Mouse (Mus musculus): ENCODE data around the gene Tmem208. TPM values are rescaled to one million over a fixed set of nuclear protein-coding genes. Genes with fewer than 3 reads are reported as not detected.

Gene Tmem208
- 128 and 151 TPM in 2 replicates for polyA plus RNA-seq (2015; fragmentation: Nextera tagmentation; extraction: Ambion mirVana)

GRCm38 (mm10) chr8:105326141-105326672 is at the start of gene Tmem208, which contains the start of gene Lrrc29:
Gene Tmem208, plus strand, starts transcription at chr8:105326354.
Gene Lrrc29, minus strand, starts transcription at chr8:105326278.
- Histone ChIP-seq H3K27me3 (replicated peaks) (no peaks in the 10 kb centered on the region), H3K4me1 (replicated peaks) (peaks cover 22% of the 10 kb centered on the region), H3K4me2 (replicated peaks) (peak within 1 kb of the TSS; percentile 74), H3K27ac (peak within 1 kb of the TSS; percentile 86), H3K4me3 (replicated peaks) (peak within 1 kb of the TSS; percentile 68), H3K9me3 (no peaks in the 10 kb centered on the region), H3K9ac (peak within 1 kb of the TSS; percentile 79), H3K36me3 (peaks cover 31% of the 10 kb centered on the region)
- WGBS = under 1% methylated on average over 36 of the region's 36 CpGs
- peak; percentile 94 for ATAC-seq

- Histone ChIP-seq H3K4me3 (replicated peaks) (peak overlapping the region; percentile 15), H3K36me3 (no peaks in the 10 kb centered on the region), H3K27me3 (replicated peaks) (peaks cover 59% of the 10 kb centered on the region), H3K27ac (no peak overlapping the region), H3K9me3 (no peaks in the 10 kb centered on the region), H3K9ac (no peak overlapping the region), H3K4me2 (replicated peaks) (peak overlapping the region; percentile 63), H3K4me1 (replicated peaks) (peaks cover 22% of the 10 kb centered on the region)
- 3% methylated on average over 28 of the region's 28 CpGs for WGBS
- peak; percentile 63 for ATAC-seq
These were observed 47.2 kb upstream of the Tmem208 start for GRCm38 (mm10) chr8:105278911-105279334.

- H3K27ac ChIP-seq = no peak overlapping the region
- H3K4me2 ChIP-seq (replicated peaks) = no peak overlapping the region
- H3K36me3 ChIP-seq = no peaks in the 10 kb centered on the region
- ATAC-seq = no peak
- peaks cover 43% of the 10 kb centered on the region for H3K27me3 ChIP-seq (replicated peaks)
- no peak overlapping the region for H3K4me3 ChIP-seq (replicated peaks)
- WGBS = 72% methylated on average over 3 of the region's 3 CpGs
- peaks cover 19% of the 10 kb centered on the region for H3K4me1 ChIP-seq (replicated peaks)
- H3K9ac ChIP-seq = no peak overlapping the region
- no peaks in the 10 kb centered on the region for H3K9me3 ChIP-seq
These were observed 45.6 kb upstream of the Tmem208 start for GRCm38 (mm10) chr8:105280567-105280966.

GRCm38 (mm10) chr8:105281821-105282220 is 44.3 kb upstream of the Tmem208 start:
- 91% methylated on average over 12 of the region's 12 CpGs for WGBS
- Histone ChIP-seq H3K27ac (no peak overlapping the region), H3K9ac (no peak overlapping the region), H3K4me3 (replicated peaks) (no peak overlapping the region), H3K4me1 (replicated peaks) (peaks cover 10% of the 10 kb centered on the region), H3K9me3 (no peaks in the 10 kb centered on the region), H3K4me2 (replicated peaks) (no peak overlapping the region), H3K27me3 (replicated peaks) (peaks cover 32% of the 10 kb centered on the region), H3K36me3 (no peaks in the 10 kb centered on the region)
- no peak for ATAC-seq

- H3K4me1 ChIP-seq (replicated peaks) = peaks cover 10% of the 10 kb centered on the region
- H3K9me3 ChIP-seq = no peaks in the 10 kb centered on the region
- H3K4me2 ChIP-seq (replicated peaks) = no peak overlapping the region
- 87% methylated on average over 4 of the region's 4 CpGs for WGBS
- peaks cover 28% of the 10 kb centered on the region for H3K27me3 ChIP-seq (replicated peaks)
- no peak overlapping the region for H3K4me3 ChIP-seq (replicated peaks)
- no peak overlapping the region for H3K9ac ChIP-seq
- H3K27ac ChIP-seq = no peak overlapping the region
- no peak for ATAC-seq
- H3K36me3 ChIP-seq = no peaks in the 10 kb centered on the region
These were observed 43.9 kb upstream of the Tmem208 start for GRCm38 (mm10) chr8:105282239-105282638.

GRCm38 (mm10) chr8:105283074-105283473 is 43.1 kb upstream of the Tmem208 start:
- Histone ChIP-seq H3K4me3 (replicated peaks) (no peak overlapping the region), H3K9ac (no peak overlapping the region), H3K4me1 (replicated peaks) (peaks cover 10% of the 10 kb centered on the region), H3K4me2 (replicated peaks) (no peak overlapping the region), H3K9me3 (no peaks in the 10 kb centered on the region), H3K36me3 (no peaks in the 10 kb centered on the region), H3K27me3 (replicated peaks) (peaks cover 20% of the 10 kb centered on the region), H3K27ac (no peak overlapping the region)
- 33% methylated on average over 23 of the region's 23 CpGs for WGBS
- peak; percentile 80 for ATAC-seq

GRCm38 (mm10) chr8:105285514-105285913 is 40.6 kb upstream of the Tmem208 start:
- Histone ChIP-seq H3K4me3 (replicated peaks) (no peak overlapping the region), H3K36me3 (no peaks in the 10 kb centered on the region), H3K9ac (no peak overlapping the region), H3K27me3 (replicated peaks) (peaks cover 7% of the 10 kb centered on the region), H3K27ac (no peak overlapping the region), H3K4me2 (replicated peaks) (no peak overlapping the region), H3K4me1 (replicated peaks) (peaks cover 7% of the 10 kb centered on the region), H3K9me3 (no peaks in the 10 kb centered on the region)
- 54% methylated on average over 12 of the region's 12 CpGs for WGBS
- ATAC-seq = no peak

GRCm38 (mm10) chr8:105286907-105287306 is 39.2 kb upstream of the Tmem208 start:
- peaks cover 11% of the 10 kb centered on the region for H3K27me3 ChIP-seq (replicated peaks)
- H3K4me2 ChIP-seq (replicated peaks) = no peak overlapping the region
- no peak overlapping the region for H3K27ac ChIP-seq
- no peak overlapping the region for H3K4me3 ChIP-seq (replicated peaks)
- no peaks in the 10 kb centered on the region for H3K36me3 ChIP-seq
- H3K9me3 ChIP-seq = no peaks in the 10 kb centered on the region
- WGBS = 83% methylated on average over 4 of the region's 4 CpGs
- peaks cover 11% of the 10 kb centered on the region for H3K4me1 ChIP-seq (replicated peaks)
- ATAC-seq = no peak
- H3K9ac ChIP-seq = no peak overlapping the region

- peaks cover 11% of the 10 kb centered on the region for H3K27me3 ChIP-seq (replicated peaks)
- no peak overlapping the region for H3K4me3 ChIP-seq (replicated peaks)
- WGBS = 86% methylated on average over 5 of the region's 5 CpGs
- H3K9ac ChIP-seq = no peak overlapping the region
- H3K4me1 ChIP-seq (replicated peaks) = peaks cover 11% of the 10 kb centered on the region
- H3K27ac ChIP-seq = no peak overlapping the region
- H3K9me3 ChIP-seq = no peaks in the 10 kb centered on the region
- ATAC-seq = no peak
- H3K36me3 ChIP-seq = no peaks in the 10 kb centered on the region
- peak overlapping the region; percentile 86; the same call in 1 of the 2 replicates for H3K4me2 ChIP-seq (replicated peaks)
These were observed 37.9 kb upstream of the Tmem208 start for GRCm38 (mm10) chr8:105288231-105288630.

GRCm38 (mm10) chr8:105288958-105289732 is 37.0 kb upstream of the Tmem208 start:
- H3K4me1 ChIP-seq (replicated peaks) = peaks cover 11% of the 10 kb centered on the region
- peaks cover 11% of the 10 kb centered on the region for H3K27me3 ChIP-seq (replicated peaks)
- H3K36me3 ChIP-seq = no peaks in the 10 kb centered on the region
- peak overlapping the region; percentile 38; the same call in 1 of the 2 replicates for H3K9ac ChIP-seq
- H3K4me2 ChIP-seq (replicated peaks) = peak overlapping the region; percentile 86
- peak; percentile 95 for ATAC-seq
- peak overlapping the region; percentile 48 for H3K4me3 ChIP-seq (replicated peaks)
- under 1% methylated on average over 53 of the region's 53 CpGs for WGBS
- H3K27ac ChIP-seq = peak overlapping the region; percentile 56; the same call in 1 of the 2 replicates
- no peaks in the 10 kb centered on the region for H3K9me3 ChIP-seq

- peak within 1 kb of the TSS; percentile 56; the same call in 1 of the 2 replicates for H3K27ac ChIP-seq
- H3K9ac ChIP-seq = peak within 1 kb of the TSS; percentile 38; the same call in 1 of the 2 replicates
- 1% methylated on average over 43 of the region's 43 CpGs for WGBS
- H3K9me3 ChIP-seq = no peaks in the 10 kb centered on the region
- peak within 1 kb of the TSS; percentile 86 for H3K4me2 ChIP-seq (replicated peaks)
- H3K4me3 ChIP-seq (replicated peaks) = peak within 1 kb of the TSS; percentile 48
- H3K4me1 ChIP-seq (replicated peaks) = peaks cover 11% of the 10 kb centered on the region
- ATAC-seq = peak; percentile 30
- peaks cover 11% of the 10 kb centered on the region for H3K27me3 ChIP-seq (replicated peaks)
- no peaks in the 10 kb centered on the region for H3K36me3 ChIP-seq
These were observed 36.2 kb upstream of the Tmem208 start, which contains the start of gene 4931428F04Rik for GRCm38 (mm10) chr8:105289805-105290460. Gene 4931428F04Rik, minus strand, starts transcription at chr8:105289864.

Data from intestine, embryonic 15.5 days (tissue).